Mouse (Mus musculus): ENCODE measurements around the gene Brcc3.
"Not testable (repeated sequence)": the region's sequence is repeated elsewhere in the genome, so short reads cannot be mapped to it uniquely, and the experiment has no call there.

The Brcc3 gene

DNA sequence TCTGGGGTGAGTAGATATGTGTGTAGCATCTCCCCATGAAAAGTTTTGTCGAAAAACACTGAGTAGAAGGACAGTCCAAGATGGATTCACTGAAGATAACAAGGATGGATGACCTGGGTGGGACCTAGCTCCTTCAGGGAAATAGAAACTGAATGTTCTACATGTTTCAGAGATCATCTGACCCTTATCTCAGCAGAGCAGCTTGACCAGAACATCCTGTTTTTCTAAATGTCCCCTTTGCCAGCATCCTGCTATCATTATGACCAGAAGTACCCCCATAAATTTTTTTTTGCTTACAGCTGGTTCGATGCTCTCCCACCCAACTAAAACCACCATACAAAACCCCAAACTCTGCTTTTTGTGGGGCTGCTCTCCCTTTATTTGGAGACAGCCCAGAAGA is 13.8 kb upstream of the Brcc3 start:
- Histone ChIP-seq H3K9me3 (ENCODE audit: low read length) (no peaks in the 10 kb centered on the region), H3K4me3 (replicated peaks; ENCODE audit: low read length) (no peak overlapping the region), H3K4me1 (replicated peaks; ENCODE audit: low read depth, low read length) (no peaks in the 10 kb centered on the region), H3K27me3 (ENCODE audit: insufficient read depth, low read length) (no peaks in the 10 kb centered on the region), H3K36me3 (ENCODE audit: insufficient read depth, low read length) (no peaks in the 10 kb centered on the region; the same call in 1 of the 2 replicates)
- TF ChIP-seq CTCF (conservative IDR thresholded peaks at IDR 0.05; ENCODE audit: low read length): no peak
- no peak for TF ChIP-seq NANOG (IDR thresholded peaks at IDR 0.05; ENCODE audit: borderline replicate concordance, low read length)
- no peak for TF ChIP-seq POU5F1 (IDR thresholded peaks at IDR 0.05; ENCODE audit: borderline replicate concordance, low read length)

- H3K4me3 ChIP-seq (replicated peaks; ENCODE audit: low read length): no peak overlapping the region
- H3K36me3 ChIP-seq (ENCODE audit: insufficient read depth, low read length): no peaks in the 10 kb centered on the region; the same call in 1 of the 2 replicates
- H3K9me3 ChIP-seq (ENCODE audit: low read length): no peaks in the 10 kb centered on the region
- no peak for TF ChIP-seq CTCF (conservative IDR thresholded peaks at IDR 0.05; ENCODE audit: low read length)
- no peak for TF ChIP-seq NANOG (IDR thresholded peaks at IDR 0.05; ENCODE audit: borderline replicate concordance, low read length)
- TF ChIP-seq POU5F1 (IDR thresholded peaks at IDR 0.05; ENCODE audit: borderline replicate concordance, low read length): no peak
- no peaks in the 10 kb centered on the region for H3K4me1 ChIP-seq (replicated peaks; ENCODE audit: low read depth, low read length)
- H3K27me3 ChIP-seq (ENCODE audit: insufficient read depth, low read length): no peaks in the 10 kb centered on the region
Measured at GRCm38 (mm10) chrX:75403350-75403749, 13.1 kb upstream of the Brcc3 start.

- no peaks in the 10 kb centered on the region for H3K9me3 ChIP-seq (ENCODE audit: low read length)
- H3K4me1 ChIP-seq (replicated peaks; ENCODE audit: low read depth, low read length): no peaks in the 10 kb centered on the region
- TF ChIP-seq CTCF (conservative IDR thresholded peaks at IDR 0.05; ENCODE audit: low read length) (no peak), NANOG (IDR thresholded peaks at IDR 0.05; ENCODE audit: borderline replicate concordance, low read length) (no peak), POU5F1 (IDR thresholded peaks at IDR 0.05; ENCODE audit: borderline replicate concordance, low read length) (no peak)
- H3K36me3 ChIP-seq (ENCODE audit: insufficient read depth, low read length): no peaks in the 10 kb centered on the region
- H3K27me3 ChIP-seq (ENCODE audit: insufficient read depth, low read length): no peaks in the 10 kb centered on the region
- no peak overlapping the region for H3K4me3 ChIP-seq (replicated peaks; ENCODE audit: low read length)
Measured at GRCm38 (mm10) chrX:75409711-75410110, 6.7 kb upstream of the Brcc3 start.

DNA sequence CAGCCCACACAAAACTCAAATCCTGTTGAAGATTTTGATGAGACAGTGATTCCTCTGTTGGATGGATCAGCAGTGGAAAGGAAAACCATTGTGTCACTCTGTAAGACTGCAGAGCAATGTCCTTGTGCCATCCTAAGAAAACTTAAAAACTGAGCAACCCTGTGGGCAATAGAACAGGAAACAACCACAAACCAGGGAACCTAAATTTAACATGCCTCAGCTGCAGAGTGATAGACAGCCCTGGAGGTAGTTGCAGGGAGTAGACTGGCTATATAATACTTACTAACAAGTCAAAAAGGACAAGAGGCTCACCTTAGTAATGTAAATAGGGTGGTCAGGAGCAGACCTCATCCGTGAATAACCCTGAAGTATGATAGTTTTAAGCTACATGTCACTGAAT is 38.2 kb downstream of the Brcc3 start:
- no peak for TF ChIP-seq POU5F1 (IDR thresholded peaks at IDR 0.05; ENCODE audit: borderline replicate concordance, low read length)
- no peak for TF ChIP-seq CTCF (conservative IDR thresholded peaks at IDR 0.05; ENCODE audit: low read length)
- TF ChIP-seq NANOG (IDR thresholded peaks at IDR 0.05; ENCODE audit: borderline replicate concordance, low read length): no peak
- Histone ChIP-seq H3K36me3 (ENCODE audit: insufficient read depth, low read length) (peaks cover 8% of the 10 kb centered on the region), H3K9me3 (ENCODE audit: low read length) (no peaks in the 10 kb centered on the region), H3K27me3 (ENCODE audit: insufficient read depth, low read length) (no peaks in the 10 kb centered on the region), H3K4me1 (replicated peaks; ENCODE audit: low read depth, low read length) (no peaks in the 10 kb centered on the region), H3K4me3 (replicated peaks; ENCODE audit: low read length) (no peak overlapping the region)

GRCm38 (mm10) chrX:75475182-75475644 is 58.8 kb downstream of the Brcc3 start:
- H3K9me3 ChIP-seq (ENCODE audit: low read length); H3K36me3 ChIP-seq (ENCODE audit: insufficient read depth, low read length); H3K27me3 ChIP-seq (ENCODE audit: insufficient read depth, low read length); H3K4me1 ChIP-seq (replicated peaks; ENCODE audit: low read depth, low read length): not testable (repeated sequence)
- H3K4me3 ChIP-seq (replicated peaks; ENCODE audit: low read length): peak overlapping the region; percentile 60

- H3K4me1 ChIP-seq (replicated peaks; ENCODE audit: low read depth, low read length): no peaks in the 10 kb centered on the region
- H3K27me3 ChIP-seq (ENCODE audit: insufficient read depth, low read length): no peaks in the 10 kb centered on the region
- H3K36me3 ChIP-seq (ENCODE audit: insufficient read depth, low read length): no peaks in the 10 kb centered on the region
- H3K9me3 ChIP-seq (ENCODE audit: low read length): no peaks in the 10 kb centered on the region
- H3K4me3 ChIP-seq (replicated peaks; ENCODE audit: low read length): no peak overlapping the region
- no peak for TF ChIP-seq NANOG (IDR thresholded peaks at IDR 0.05; ENCODE audit: borderline replicate concordance, low read length)
- TF ChIP-seq POU5F1 (IDR thresholded peaks at IDR 0.05; ENCODE audit: borderline replicate concordance, low read length): no peak
- TF ChIP-seq CTCF (conservative IDR thresholded peaks at IDR 0.05; ENCODE audit: low read length): no peak
Measured at GRCm38 (mm10) chrX:75489886-75490285, 73.5 kb downstream of the Brcc3 start.

Data from E14TG2a.4 (cell line).